Mouse (Mus musculus): Measurements from ENCODE around the gene B430305J03Rik. TPM values are rescaled to one million over a fixed set of nuclear protein-coding genes. Genes with fewer than 3 reads are reported as not detected.
A peak's percentile ranks its signal among the peaks of the same experiment; 100 is the strongest.

B430305J03Rik gene
- polyA plus RNA-seq (2014; fragmentation: Nextera tagmentation; extraction: Ambion mirVana): not detected in 2 replicates

GRCm38 (mm10) chr3:61365779-61366373 is at the start of gene B430305J03Rik:
Gene B430305J03Rik (minus strand): TSS chr3:61365951.
- Histone ChIP-seq H3K9ac (peak within 1 kb of the TSS; percentile 82), H3K4me3 (replicated peaks; ENCODE audit: low read length) (peak within 1 kb of the TSS; percentile 84), H3K27ac (peak within 1 kb of the TSS; percentile 83), H3K4me1 (replicated peaks; ENCODE audit: control insufficient read depth, insufficient read depth, low read length) (peaks cover 29% of the 10 kb centered on the region), H3K4me2 (replicated peaks) (peak within 1 kb of the TSS; percentile 91), H3K9me3 (ENCODE audit: control insufficient read depth, low read length) (no peaks in the 10 kb centered on the region), H3K36me3 (replicated peaks; ENCODE audit: control insufficient read depth, insufficient read depth) (no peaks in the 10 kb centered on the region), H3K27me3 (ENCODE audit: control insufficient read depth, insufficient read depth, low read length) (no peaks in the 10 kb centered on the region)
- no peak for DNase-seq (ENCODE audit: low spot score)
- ATAC-seq (ENCODE audit: low FRiP score): no peak
- WGBS: 3% methylated on average over 10 of the region's 10 CpGs

DNA sequence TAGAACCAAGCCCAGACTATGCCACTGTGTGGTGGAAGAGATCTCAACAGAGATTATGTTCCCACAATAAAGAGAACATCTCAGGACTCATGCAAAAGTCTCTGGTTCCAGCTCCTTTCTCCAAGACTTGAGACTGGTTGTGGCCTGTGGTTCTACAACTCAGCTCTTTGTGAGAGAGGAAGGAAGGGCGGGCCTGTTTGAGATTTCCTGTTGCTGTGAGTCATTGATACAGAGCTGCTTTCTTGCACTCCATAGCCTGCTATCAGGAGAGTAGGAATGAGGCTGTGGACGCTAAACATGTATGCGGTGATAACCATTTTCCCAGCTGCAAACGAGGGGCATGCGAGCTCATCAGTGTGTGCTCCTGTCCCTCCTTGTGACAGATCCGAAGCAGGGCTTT is 43.9 kb upstream of the B430305J03Rik start:
- Histone ChIP-seq H3K27ac (no peak overlapping the region), H3K9ac (no peak overlapping the region), H3K9me3 (ENCODE audit: control insufficient read depth, low read length) (no peaks in the 10 kb centered on the region), H3K36me3 (replicated peaks; ENCODE audit: control insufficient read depth, insufficient read depth) (no peaks in the 10 kb centered on the region), H3K4me1 (replicated peaks; ENCODE audit: control insufficient read depth, insufficient read depth, low read length) (no peaks in the 10 kb centered on the region), H3K4me2 (replicated peaks) (no peak overlapping the region), H3K27me3 (ENCODE audit: control insufficient read depth, insufficient read depth, low read length) (no peaks in the 10 kb centered on the region), H3K4me3 (replicated peaks; ENCODE audit: low read length) (no peak overlapping the region)
- DNase-seq (ENCODE audit: low spot score): no peak
- WGBS: 90% methylated on average over 6 of the region's 6 CpGs
- no peak for ATAC-seq (ENCODE audit: low FRiP score)

DNA sequence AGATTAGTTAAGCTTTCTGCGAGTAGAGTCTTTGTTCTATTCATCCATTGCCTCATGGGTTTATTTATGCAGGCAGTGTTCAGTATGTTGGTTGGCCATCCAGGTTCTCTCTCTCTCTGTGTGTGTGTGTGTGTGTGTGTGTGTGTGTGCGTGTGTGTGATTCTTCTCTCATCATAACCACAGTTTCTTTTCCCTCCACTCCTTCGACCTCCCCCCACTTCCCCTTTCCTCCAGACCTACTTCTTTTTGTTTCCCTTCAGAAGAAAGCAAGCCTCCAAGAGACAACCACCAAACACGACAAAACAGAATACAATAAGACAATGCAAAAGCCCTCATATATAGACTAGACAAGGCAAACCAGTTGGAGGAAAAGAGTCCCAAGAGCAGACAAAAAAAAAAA is 41.2 kb upstream of the B430305J03Rik start:
- Histone ChIP-seq H3K4me2 (replicated peaks) (no peak overlapping the region), H3K4me3 (replicated peaks; ENCODE audit: low read length) (no peak overlapping the region), H3K4me1 (replicated peaks; ENCODE audit: control insufficient read depth, insufficient read depth, low read length) (no peaks in the 10 kb centered on the region), H3K27me3 (ENCODE audit: control insufficient read depth, insufficient read depth, low read length) (no peaks in the 10 kb centered on the region), H3K9ac (no peak overlapping the region), H3K36me3 (replicated peaks; ENCODE audit: control insufficient read depth, insufficient read depth) (no peaks in the 10 kb centered on the region), H3K9me3 (ENCODE audit: control insufficient read depth, low read length) (no peaks in the 10 kb centered on the region), H3K27ac (no peak overlapping the region)
- DNase-seq (ENCODE audit: low spot score) (no peak), ATAC-seq (ENCODE audit: low FRiP score) (no peak)
- 84% methylated on average over 4 of the region's 4 CpGs for WGBS

DNA sequence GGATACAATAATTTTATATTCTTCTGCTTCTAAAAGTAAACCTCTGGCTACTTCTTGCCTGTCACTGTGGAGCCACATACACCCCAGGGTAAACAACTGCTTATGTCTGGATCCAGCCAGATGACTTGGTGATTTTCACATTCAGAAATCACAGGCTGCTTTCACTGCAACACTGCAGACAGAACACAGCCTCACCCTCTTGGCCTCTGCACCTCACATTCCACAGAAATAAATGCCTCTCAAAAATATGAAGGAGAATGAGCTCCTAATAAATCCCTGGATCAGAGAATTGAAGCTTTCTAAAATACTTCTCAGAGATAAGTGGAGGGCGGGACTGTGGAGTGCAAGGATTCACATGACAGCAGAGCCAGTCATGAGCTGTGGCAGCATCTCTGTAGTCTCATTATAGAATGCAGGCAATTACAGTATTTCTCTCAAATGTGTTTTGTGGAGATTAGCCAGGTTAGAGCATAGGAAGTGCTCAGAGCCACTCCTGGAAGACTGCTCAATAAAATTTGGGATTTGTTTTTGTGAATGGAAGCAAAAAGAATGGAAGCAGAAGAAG is 35.2 kb upstream of the B430305J03Rik start:
- no peaks in the 10 kb centered on the region for H3K36me3 ChIP-seq (replicated peaks; ENCODE audit: control insufficient read depth, insufficient read depth)
- H3K4me1 ChIP-seq (replicated peaks; ENCODE audit: control insufficient read depth, insufficient read depth, low read length): no peaks in the 10 kb centered on the region
- WGBS: 83% methylated on average over 1 of the region's 1 CpGs
- DNase-seq (ENCODE audit: low spot score) (no peak), ATAC-seq (ENCODE audit: low FRiP score) (no peak)
- no peaks in the 10 kb centered on the region for H3K9me3 ChIP-seq (ENCODE audit: control insufficient read depth, low read length)
- no peak overlapping the region for H3K9ac ChIP-seq
- no peak overlapping the region for H3K4me2 ChIP-seq (replicated peaks)
- no peaks in the 10 kb centered on the region for H3K27me3 ChIP-seq (ENCODE audit: control insufficient read depth, insufficient read depth, low read length)
- H3K27ac ChIP-seq: no peak overlapping the region
- H3K4me3 ChIP-seq (replicated peaks; ENCODE audit: low read length): no peak overlapping the region

GRCm38 (mm10) chr3:61396728-61397127 is 31.0 kb upstream of the B430305J03Rik start:
- Histone ChIP-seq H3K4me1 (replicated peaks; ENCODE audit: control insufficient read depth, insufficient read depth, low read length) (no peaks in the 10 kb centered on the region), H3K4me2 (replicated peaks) (no peak overlapping the region), H3K9me3 (ENCODE audit: control insufficient read depth, low read length) (no peaks in the 10 kb centered on the region), H3K27ac (no peak overlapping the region), H3K27me3 (ENCODE audit: control insufficient read depth, insufficient read depth, low read length) (no peaks in the 10 kb centered on the region), H3K4me3 (replicated peaks; ENCODE audit: low read length) (no peak overlapping the region), H3K36me3 (replicated peaks; ENCODE audit: control insufficient read depth, insufficient read depth) (no peaks in the 10 kb centered on the region), H3K9ac (no peak overlapping the region)
- 14% methylated on average over 2 of the region's 2 CpGs for WGBS
- ATAC-seq (ENCODE audit: low FRiP score): no peak
- no peak for DNase-seq (ENCODE audit: low spot score)

DNA sequence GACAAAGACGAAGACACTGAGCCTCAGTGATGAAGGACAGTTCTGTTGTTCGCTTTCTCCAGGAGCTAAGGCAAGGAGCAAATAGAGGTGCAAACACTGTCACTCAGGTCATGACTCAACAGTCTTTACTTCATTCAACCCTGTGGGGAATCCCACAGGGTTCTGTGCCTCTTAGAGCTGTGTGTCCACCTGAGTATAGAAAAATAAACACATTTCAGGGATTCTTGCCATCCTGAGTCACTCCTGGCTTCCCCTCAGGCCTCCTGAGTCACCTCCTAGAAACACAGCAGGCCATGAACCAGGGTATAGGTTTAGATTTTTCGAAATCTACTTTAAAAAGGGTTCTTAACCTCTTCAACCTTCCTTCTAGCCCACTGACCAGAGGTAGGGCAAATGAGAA is 29.6 kb upstream of the B430305J03Rik start:
- no peaks in the 10 kb centered on the region for H3K4me1 ChIP-seq (replicated peaks; ENCODE audit: control insufficient read depth, insufficient read depth, low read length)
- H3K27me3 ChIP-seq (ENCODE audit: control insufficient read depth, insufficient read depth, low read length): no peaks in the 10 kb centered on the region
- H3K4me3 ChIP-seq (replicated peaks; ENCODE audit: low read length): no peak overlapping the region
- no peak overlapping the region for H3K4me2 ChIP-seq (replicated peaks)
- H3K9ac ChIP-seq: no peak overlapping the region
- DNase-seq (ENCODE audit: low spot score) (no peak), ATAC-seq (ENCODE audit: low FRiP score) (no peak)
- no peak overlapping the region for H3K27ac ChIP-seq
- no peaks in the 10 kb centered on the region for H3K9me3 ChIP-seq (ENCODE audit: control insufficient read depth, low read length)
- 90% methylated on average over 3 of the region's 3 CpGs for WGBS
- no peaks in the 10 kb centered on the region for H3K36me3 ChIP-seq (replicated peaks; ENCODE audit: control insufficient read depth, insufficient read depth)

DNA sequence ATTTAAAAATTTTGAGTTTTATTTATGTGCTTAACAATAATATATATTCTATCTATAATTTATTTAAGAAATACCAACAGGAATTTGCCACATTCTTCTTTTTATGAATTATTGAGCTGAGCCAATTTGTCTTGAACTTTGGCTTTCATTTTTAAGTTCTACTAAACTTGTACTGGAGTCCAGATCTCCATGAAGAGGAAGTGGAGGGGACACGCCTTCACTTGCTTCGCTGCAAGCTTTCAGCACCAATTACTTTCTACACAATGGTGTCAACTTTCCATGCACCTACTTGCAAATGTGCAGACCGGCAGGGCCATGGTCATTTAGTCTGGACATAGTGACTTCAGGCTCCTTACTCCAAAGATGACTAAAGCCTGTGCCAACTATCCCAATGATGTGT is 27.8 kb upstream of the B430305J03Rik start:
- DNase-seq (ENCODE audit: low spot score) (no peak), ATAC-seq (ENCODE audit: low FRiP score) (no peak)
- Histone ChIP-seq H3K36me3 (replicated peaks; ENCODE audit: control insufficient read depth, insufficient read depth) (no peaks in the 10 kb centered on the region), H3K4me1 (replicated peaks; ENCODE audit: control insufficient read depth, insufficient read depth, low read length) (no peaks in the 10 kb centered on the region), H3K9me3 (ENCODE audit: control insufficient read depth, low read length) (no peaks in the 10 kb centered on the region), H3K27me3 (ENCODE audit: control insufficient read depth, insufficient read depth, low read length) (no peaks in the 10 kb centered on the region), H3K27ac (no peak overlapping the region), H3K9ac (no peak overlapping the region), H3K4me2 (replicated peaks) (no peak overlapping the region), H3K4me3 (replicated peaks; ENCODE audit: low read length) (no peak overlapping the region)
- WGBS: 64% methylated on average over 3 of the region's 3 CpGs

GRCm38 (mm10) chr3:61392881-61393280 is 27.1 kb upstream of the B430305J03Rik start:
- Histone ChIP-seq H3K9me3 (ENCODE audit: control insufficient read depth, low read length) (no peaks in the 10 kb centered on the region), H3K27me3 (ENCODE audit: control insufficient read depth, insufficient read depth, low read length) (no peaks in the 10 kb centered on the region), H3K36me3 (replicated peaks; ENCODE audit: control insufficient read depth, insufficient read depth) (no peaks in the 10 kb centered on the region), H3K4me2 (replicated peaks) (no peak overlapping the region), H3K4me1 (replicated peaks; ENCODE audit: control insufficient read depth, insufficient read depth, low read length) (no peaks in the 10 kb centered on the region), H3K4me3 (replicated peaks; ENCODE audit: low read length) (no peak overlapping the region), H3K9ac (no peak overlapping the region), H3K27ac (no peak overlapping the region)
- no peak for ATAC-seq (ENCODE audit: low FRiP score)
- DNase-seq (ENCODE audit: low spot score): no peak
- 66% methylated on average over 1 of the region's 1 CpGs for WGBS

DNA sequence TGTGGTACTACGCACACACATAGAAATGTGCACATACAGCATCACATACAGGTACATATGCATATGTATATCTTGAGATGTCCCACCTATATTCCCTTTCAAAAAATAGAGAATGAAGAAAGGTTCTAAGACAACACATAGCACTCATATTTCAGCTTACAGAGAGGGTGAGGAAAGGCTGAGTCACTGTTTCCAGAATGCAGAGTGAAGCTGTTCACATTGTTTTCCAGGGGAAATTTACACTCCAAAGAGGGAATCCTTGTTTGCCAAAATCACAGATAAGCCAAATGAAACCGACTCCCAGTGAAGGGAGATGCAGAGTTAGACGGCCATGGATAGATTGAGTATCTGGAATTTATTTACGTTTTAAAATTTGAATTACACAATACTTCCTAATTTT is 25.8 kb upstream of the B430305J03Rik start:
- whole genome bisulfite sequencing: 82% methylated on average over 4 of the region's 4 CpGs
- Histone ChIP-seq H3K36me3 (replicated peaks; ENCODE audit: control insufficient read depth, insufficient read depth) (no peaks in the 10 kb centered on the region), H3K4me1 (replicated peaks; ENCODE audit: control insufficient read depth, insufficient read depth, low read length) (no peaks in the 10 kb centered on the region), H3K9ac (no peak overlapping the region), H3K9me3 (ENCODE audit: control insufficient read depth, low read length) (no peaks in the 10 kb centered on the region), H3K27ac (no peak overlapping the region), H3K4me3 (replicated peaks; ENCODE audit: low read length) (no peak overlapping the region), H3K4me2 (replicated peaks) (no peak overlapping the region), H3K27me3 (ENCODE audit: control insufficient read depth, insufficient read depth, low read length) (no peaks in the 10 kb centered on the region)
- no peak for DNase-seq (ENCODE audit: low spot score)
- no peak for ATAC-seq (ENCODE audit: low FRiP score)

- Histone ChIP-seq H3K27me3 (ENCODE audit: control insufficient read depth, insufficient read depth, low read length) (no peaks in the 10 kb centered on the region), H3K4me3 (replicated peaks; ENCODE audit: low read length) (no peak overlapping the region), H3K4me1 (replicated peaks; ENCODE audit: control insufficient read depth, insufficient read depth, low read length) (no peaks in the 10 kb centered on the region), H3K27ac (no peak overlapping the region), H3K9ac (no peak overlapping the region), H3K9me3 (ENCODE audit: control insufficient read depth, low read length) (no peaks in the 10 kb centered on the region), H3K36me3 (replicated peaks; ENCODE audit: control insufficient read depth, insufficient read depth) (no peaks in the 10 kb centered on the region), H3K4me2 (replicated peaks) (no peak overlapping the region)
- 85% methylated on average over 4 of the region's 4 CpGs for WGBS
- no peak for ATAC-seq (ENCODE audit: low FRiP score)
- no peak for DNase-seq (ENCODE audit: low spot score)
Observed at GRCm38 (mm10) chr3:61386368-61386767, 20.6 kb upstream of the B430305J03Rik start.
